Mouse (Mus musculus) urinary bladder, postnatal 10 days (tissue): Measurements from ENCODE around the gene Slc35a3.

Experiments used
- DNase-seq: peaks from one replicate; pipeline ENCODE4 v3.0.0; 2022; ENCODE audit warnings: low spot score

The Slc35a3 gene

GRCm38 (mm10) chr3:116638572-116638971, 74.1 kb downstream of the Slc35a3 start:
- no peak for DNase-seq

DNA sequence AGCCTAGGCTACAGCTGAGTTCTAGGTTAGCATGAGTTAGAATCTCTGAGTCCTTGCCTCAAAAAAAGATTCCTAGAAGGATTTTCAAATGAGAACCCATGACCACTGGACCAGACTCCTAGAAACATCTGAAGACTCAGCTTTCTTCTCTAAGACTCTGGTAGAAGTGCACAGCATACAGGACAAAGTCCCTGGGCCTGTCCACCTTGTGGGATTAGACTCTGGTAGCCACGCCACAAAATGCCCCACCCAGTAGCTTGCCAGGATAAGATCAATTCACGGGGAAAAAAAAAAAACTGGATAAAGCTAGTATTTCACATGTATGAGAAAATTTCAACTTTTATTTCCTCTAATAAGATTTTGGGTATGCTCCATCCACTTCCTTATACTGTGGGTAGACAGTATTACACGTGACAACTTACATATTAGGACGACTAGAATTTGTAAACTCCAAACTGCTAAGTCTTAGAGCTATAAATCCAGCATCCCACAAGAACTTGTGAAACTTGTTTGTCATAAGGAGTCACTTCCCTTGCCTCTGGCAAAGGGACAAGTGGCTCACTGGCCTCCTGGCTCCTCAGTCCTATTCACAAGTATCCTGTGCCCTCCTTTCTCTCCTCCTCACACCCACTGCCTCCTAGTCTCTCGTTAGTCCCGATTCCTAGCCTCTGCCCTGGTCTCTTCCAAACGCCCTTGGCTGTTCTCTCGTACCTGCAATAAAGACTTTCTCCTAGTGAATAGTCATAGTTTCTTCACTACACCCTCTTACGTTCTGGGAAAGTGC, 74.7 kb downstream of the Slc35a3 start:
- no peak for DNase-seq

DNA sequence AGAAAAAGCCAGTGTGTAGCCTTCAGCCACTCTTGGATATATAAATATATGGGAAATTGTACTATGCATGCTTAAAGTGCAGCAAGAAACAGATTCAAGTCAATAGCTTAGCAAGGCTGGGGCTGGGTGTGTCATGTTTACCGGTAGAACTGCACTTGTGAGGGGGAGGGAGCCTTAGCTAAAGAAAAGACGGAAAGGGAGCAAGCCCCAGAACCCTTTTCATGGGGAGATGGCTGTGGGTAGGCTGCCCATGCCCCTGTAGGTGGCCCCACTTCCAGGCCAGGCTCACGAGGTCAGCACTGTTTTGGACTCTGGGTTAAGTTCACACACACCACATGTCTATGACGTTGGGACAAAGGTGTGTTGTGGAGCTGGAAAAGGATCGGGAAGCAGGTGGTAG, 76.8 kb downstream of the Slc35a3 start:
- DNase-seq, result no peak

DNA sequence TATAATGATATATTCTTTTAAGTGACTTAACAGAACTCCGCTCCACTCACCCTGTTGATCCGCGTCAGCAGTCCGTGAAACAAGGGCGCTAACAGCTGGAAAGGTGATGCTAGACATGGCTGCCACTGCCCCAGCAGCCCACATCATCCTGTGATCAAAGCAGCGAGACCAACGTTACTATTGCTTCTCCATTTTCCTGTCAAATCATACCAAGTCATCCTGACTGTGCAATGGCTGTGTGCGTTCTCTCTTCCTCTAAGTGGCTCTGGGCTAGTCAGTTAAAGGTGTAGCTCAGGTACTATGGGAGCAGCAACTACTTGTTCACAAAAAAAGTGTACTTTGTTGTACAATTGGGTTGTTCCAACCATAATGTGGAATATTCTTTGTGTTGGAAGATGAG, 77.8 kb downstream of the Slc35a3 start:
- no peak for DNase-seq

GRCm38 (mm10) chr3:116634091-116634490, 78.5 kb downstream of the Slc35a3 start:
- DNase-seq, result no peak

GRCm38 (mm10) chr3:116632971-116633370, 79.7 kb downstream of the Slc35a3 start:
- DNase-seq, result no peak

DNA sequence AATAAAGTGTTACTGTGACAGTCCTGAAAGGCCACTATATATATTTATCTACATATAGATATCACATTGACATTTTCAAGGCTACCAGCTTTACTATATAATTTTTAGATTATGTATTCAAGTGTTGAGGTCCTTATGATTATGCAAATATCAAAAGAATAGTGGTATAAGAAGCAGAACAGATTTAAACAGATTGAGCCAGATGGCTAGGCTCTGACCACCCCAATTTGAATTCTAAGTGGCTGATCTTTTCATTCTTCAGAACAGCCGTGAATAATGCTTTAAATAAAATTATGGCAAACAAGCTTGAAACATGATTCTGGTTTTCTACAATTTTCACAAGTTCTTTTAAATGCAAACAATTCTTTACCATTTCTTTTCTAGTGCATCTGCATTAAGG, 81.2 kb downstream of the Slc35a3 start:
- no peak for DNase-seq

DNA sequence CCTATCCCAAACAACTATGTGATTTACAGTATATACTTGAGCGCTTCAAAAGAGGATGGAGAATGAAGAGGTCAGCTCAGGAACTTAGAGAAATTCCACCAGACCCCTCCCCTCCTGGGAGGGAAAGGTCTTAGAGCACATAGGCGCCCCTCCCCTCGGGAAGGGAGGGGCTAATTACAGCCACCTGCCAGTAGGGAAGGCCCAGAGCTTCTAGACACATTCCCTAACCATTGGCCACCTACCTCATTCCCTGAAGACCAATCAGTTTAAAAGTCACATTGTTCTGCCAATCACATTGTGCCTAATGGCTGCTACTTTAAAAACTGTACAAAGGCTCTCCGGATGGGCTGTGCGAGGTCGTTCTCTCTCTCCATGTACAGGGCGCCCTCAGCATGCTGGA, 90.0 kb downstream of the Slc35a3 start:
- no peak for DNase-seq

- DNase-seq, result no peak
These were observed 91.8 kb downstream of the Slc35a3 start for GRCm38 (mm10) chr3:116620636-116621370.
